Mouse (Mus musculus) pancreas, adult 10 weeks (tissue): ENCODE data around the gene Btg3. TPM values are rescaled to one million over a fixed set of nuclear protein-coding genes. Genes with fewer than 3 reads are reported as not detected.

Source experiments
- polyA plus RNA-seq: library from polyadenylated mRNA; stranded (reverse); fragments of 350-450 nt; fragmentation: Illumina TruSeq; extraction: RNeasy Lipid Tissue Mini Kit (QIAGEN cat#74804); gene quantifications from one replicate; pipeline ENCODE4 v1.2.3, GENCODE M21; 2015; ENCODE audit warnings: low read depth, low replicate concordance; ENCODE audit not compliant: insufficient read depth

Btg3 gene
- 11.2 TPM for polyA plus RNA-seq

GRCm38 (mm10) chr16:78376745-78377570, at the start of gene Btg3:
TSS of gene Btg3 (minus strand) at chr16:78377192.

DNA sequence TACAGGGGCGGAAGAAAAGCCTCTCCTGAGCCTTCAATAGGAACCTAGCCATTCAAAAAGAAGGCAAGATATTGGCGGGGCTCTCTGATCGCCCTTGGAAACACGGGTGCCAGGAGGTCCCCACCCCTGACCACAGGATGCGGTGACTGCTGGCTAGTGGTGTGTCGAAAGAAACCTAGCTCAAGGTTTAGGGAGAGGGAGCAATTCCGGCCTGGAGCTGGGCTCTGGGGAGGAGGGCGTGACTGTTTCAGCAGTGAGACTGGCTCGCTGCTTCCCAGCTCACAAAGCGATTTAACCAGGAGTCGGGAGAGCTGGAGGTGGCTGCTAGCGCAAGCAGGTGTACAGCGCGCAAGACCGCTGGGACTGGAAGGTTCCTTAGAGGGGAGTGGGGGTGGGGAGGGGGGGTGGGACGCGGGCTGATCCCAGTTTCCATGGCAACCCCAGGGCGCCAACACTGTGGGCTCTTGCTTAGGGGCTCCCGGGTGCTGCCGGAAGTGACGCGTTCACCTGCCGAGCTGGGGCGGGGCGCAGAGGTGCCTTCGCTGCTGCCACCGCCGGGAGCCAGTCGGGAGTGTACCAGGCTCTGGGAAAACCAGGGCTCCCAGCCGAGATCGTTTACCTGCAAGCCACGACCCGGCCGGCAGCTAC, 75.7 kb downstream of the Btg3 start, which contains the start of gene Cxadr:
Gene Cxadr (plus strand): TSS at position 307 of the 648 bp plus-strand sequence.

Other genes starting within 250 kb of the Btg3 start
- 5.9 TPM for gene Cxadr, start 75.7 kb downstream of the Btg3 start, polyA plus RNA-seq
- 1.7 TPM for gene D16Ertd472e, start 199.5 kb upstream of the Btg3 start, polyA plus RNA-seq